Mouse (Mus musculus): ENCODE results near the gene Gabrg3.

DNA sequence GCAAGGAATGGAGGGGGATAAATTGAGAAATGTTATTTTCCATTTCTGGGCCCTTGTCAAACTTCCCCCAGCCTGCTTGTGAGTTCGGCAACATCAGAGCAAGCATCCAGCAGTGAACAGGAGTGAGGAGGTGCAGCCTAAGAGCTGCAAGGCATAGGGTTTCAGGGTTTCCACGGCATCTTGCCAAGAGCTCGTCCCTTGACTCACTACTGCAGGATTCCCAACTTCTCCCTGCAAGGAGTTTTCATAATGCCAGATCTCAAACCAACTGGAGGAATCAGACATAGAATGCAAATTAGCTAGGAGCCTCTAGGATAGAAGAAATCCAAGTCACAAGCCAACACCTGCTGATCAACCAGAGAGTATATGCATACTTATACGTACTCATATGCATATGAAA lies 254.0 kb downstream of the Gabrg3 start:
- TF ChIP-seq CTCF (IDR thresholded peaks at IDR 0.05; ENCODE audit: low read depth, low read length) = no peak
- no peak for TF ChIP-seq POLR2A (IDR thresholded peaks at IDR 0.05; ENCODE audit: borderline replicate concordance, low read depth, low read length)
